Mouse (Mus musculus) kidney, adult 2 months (tissue): ENCODE data around the gene Slc39a1.

ENCODE experiments used
- CTCF ChIP-seq: fragments of 200-500 bp; conservative IDR thresholded peaks from 2 replicates; pipeline ENCODE4 v1.5.1; 2011; ENCODE audit warnings: low read depth, mild to moderate bottlenecking, control low read depth, low read length, moderate library complexity, mixed read lengths; ENCODE audit not compliant: insufficient read depth, insufficient read length
- POLR2A ChIP-seq: fragments of 200-500 bp; IDR thresholded peaks from one replicate; pipeline ENCODE4 v1.6.1; 2011; ENCODE audit warnings: low read depth, low read length, control low read depth

DNA sequence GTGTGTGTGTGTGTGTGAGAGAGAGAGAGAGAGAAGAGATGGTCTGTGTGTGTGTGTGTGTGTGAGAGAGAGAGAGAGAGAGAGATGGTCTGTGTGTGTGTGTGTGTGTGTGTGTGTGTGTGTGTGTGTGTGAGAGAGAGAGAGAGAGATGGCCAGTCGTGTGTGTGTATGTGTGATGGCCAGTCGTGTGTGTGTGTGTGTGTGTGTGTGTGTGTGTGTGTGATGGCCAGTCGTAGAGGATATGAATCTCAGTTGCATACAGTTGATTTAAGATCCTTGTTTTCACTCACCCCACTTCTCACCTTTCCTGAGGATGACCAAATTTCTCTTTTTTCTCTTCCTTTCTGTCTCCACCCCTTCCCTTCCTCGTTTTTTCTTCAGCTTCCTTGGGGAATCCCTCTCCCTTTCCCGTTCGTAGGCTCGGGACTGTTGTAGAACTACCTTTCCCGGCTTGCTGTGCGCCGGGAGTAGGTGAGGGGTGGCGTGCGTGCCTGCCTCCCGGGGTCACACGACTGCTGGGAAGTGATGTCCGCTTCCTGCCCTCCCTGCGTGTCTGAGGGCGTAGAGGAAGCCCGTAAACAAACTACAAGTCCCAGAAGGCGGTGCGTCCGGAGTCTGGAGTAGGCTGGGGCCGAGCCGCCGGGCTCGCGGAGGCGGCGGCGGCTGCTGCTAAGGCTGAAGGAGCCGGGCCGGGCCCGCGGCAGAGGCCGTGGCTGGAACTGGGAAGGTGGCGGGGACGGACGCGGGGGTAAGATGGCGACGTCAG lies 5.9 kb downstream of the Slc39a1 start, which contains the start of gene Crtc2:
- no peak for TF ChIP-seq CTCF
- no peak for TF ChIP-seq POLR2A
